In the genomic region with DNA sequence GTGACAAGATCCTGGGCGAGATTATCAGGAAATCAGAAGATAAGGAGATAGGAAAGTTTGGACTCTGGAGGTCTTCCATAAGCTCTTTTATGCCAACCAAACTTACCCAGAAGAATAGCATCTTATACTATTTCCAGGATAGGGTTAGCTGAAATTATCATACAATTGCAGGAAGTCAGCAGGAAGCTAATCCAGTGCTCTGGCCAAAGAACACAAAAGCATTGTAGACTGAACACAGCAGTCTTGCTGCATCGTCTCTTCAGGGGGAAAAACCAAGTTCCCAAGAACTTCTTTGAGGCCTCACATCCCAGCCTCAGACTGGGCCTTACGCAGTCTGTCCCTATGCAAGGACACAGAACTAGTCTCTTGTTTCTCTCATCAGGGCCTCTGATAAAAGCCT, we compare ENCODE assay signal across 14 mouse cellular contexts. TPM values are rescaled to one million over a fixed set of nuclear protein-coding genes. Genes with fewer than 3 reads are reported as not detected.
A peak's percentile ranks its signal among the peaks of the same experiment; 100 is the strongest.
DNase-seq lines count a peak whose midpoint lies in the region; ATAC-seq and TF ChIP-seq lines count a peak whose summit lies in the region.
"Had no signal": no experiment of that assay in that cellular context is flagged by ENCODE, and none has a peak within 500 bp of the region (broad histone marks: within the 10 kb centered on the region; RNA-seq: fewer than 3 reads in every experiment).

No protein-coding gene starts in this region.

- peaks cover 63% of the 10 kb centered on the region for H3K36me3 ChIP-seq in forebrain, embryonic 12.5 days (replicated peaks)
- peaks cover 11% of the 10 kb centered on the region for H3K36me3 ChIP-seq in forebrain, embryonic 11.5 days (ENCODE audit: control insufficient read depth, insufficient read depth, low read length)
- peaks cover 49% of the 10 kb centered on the region for H3K36me3 ChIP-seq in kidney, embryonic 14.5 days (ENCODE audit: control insufficient read depth, insufficient read depth, low read length)
- peaks cover 47% of the 10 kb centered on the region for H3K36me3 ChIP-seq in lung, embryonic 14.5 days (ENCODE audit: insufficient read depth)

- H3K27ac ChIP-seq in forebrain, embryonic 12.5 days, result peak overlapping the region; percentile 3; the same call in 1 of the 2 replicates
- no peak overlapping the region for H3K27ac ChIP-seq in forebrain, embryonic 11.5 days (ENCODE audit: low read depth, low read length)
- peak overlapping the region; percentile 20; the same call in 1 of the 2 replicates for H3K27ac ChIP-seq in kidney, embryonic 14.5 days (ENCODE audit: low read depth, low read length)
- peak overlapping the region; percentile 67; the same call in 1 of the 2 replicates for H3K27ac ChIP-seq in lung, embryonic 14.5 days (ENCODE audit: low read depth)
- H3K27ac ChIP-seq: hindbrain, embryonic 15.5 days; liver, embryonic 14.5 days; midbrain, embryonic 10.5 days; neural tube, embryonic 15.5 days had no signal

- no peak for DNase-seq in forebrain, embryonic 11.5 days (ENCODE audit: low spot score)
- DNase-seq in kidney, adult 9 months, result no peak
- DNase-seq in lung, embryonic 14.5 days, result peak; percentile 34
- no peak for DNase-seq in lung, postnatal 25 days (ENCODE audit: low spot score)
- peak; percentile 0 to 31 for DNase-seq in kidney, postnatal 36 days
- no peak for DNase-seq in frontal cortex, adult 2 months (ENCODE audit: extremely low spot score in 1 of 2, low spot score in 1 of 2)
- DNase-seq: cerebellum, adult 9-10 months; retina, postnatal 1 day had no signal

- 91% methylated on average over 3 of the region's 3 CpGs for WGBS in forebrain, embryonic 12.5 days
- 83% methylated on average over 3 of the region's 3 CpGs for WGBS in forebrain, embryonic 11.5 days
- WGBS in kidney, embryonic 14.5 days, result 88% methylated on average over 3 of the region's 3 CpGs
- WGBS in lung, embryonic 14.5 days, result 80% methylated on average over 3 of the region's 3 CpGs

- H3K4me2 ChIP-seq in forebrain, embryonic 12.5 days, result no peak overlapping the region
- H3K4me2 ChIP-seq in forebrain, embryonic 11.5 days (ENCODE audit: low read depth, low read length, severe bottlenecking), result no peak overlapping the region
- H3K4me2 ChIP-seq in kidney, embryonic 14.5 days (replicated peaks; ENCODE audit: low read depth, low read length), result no peak overlapping the region
- H3K4me2 ChIP-seq in lung, embryonic 14.5 days, result no peak overlapping the region
- H3K4me2 ChIP-seq: hindbrain, embryonic 15.5 days; neural tube, embryonic 15.5 days had no signal

- no peak for TF ChIP-seq CTCF in lung, embryonic 14.5 days (IDR thresholded peaks at IDR 0.05; ENCODE audit: low read depth)

- no peaks in the 10 kb centered on the region for H3K4me1 ChIP-seq in forebrain, embryonic 12.5 days
- H3K4me1 ChIP-seq in forebrain, embryonic 11.5 days (replicated peaks; ENCODE audit: control insufficient read depth, insufficient read depth, low read length), result no peaks in the 10 kb centered on the region
- no peaks in the 10 kb centered on the region for H3K4me1 ChIP-seq in kidney, embryonic 14.5 days (ENCODE audit: control insufficient read depth, insufficient read depth, low read length)
- H3K4me1 ChIP-seq in lung, embryonic 14.5 days (ENCODE audit: insufficient read depth), result no peaks in the 10 kb centered on the region
- H3K4me1 ChIP-seq: hindbrain, embryonic 15.5 days; midbrain, embryonic 10.5 days; neural tube, embryonic 15.5 days had no signal

- H3K27me3 ChIP-seq in forebrain, embryonic 12.5 days, result no peaks in the 10 kb centered on the region
- H3K27me3 ChIP-seq in forebrain, embryonic 11.5 days (ENCODE audit: control insufficient read depth, insufficient read depth, low read length), result no peaks in the 10 kb centered on the region
- no peaks in the 10 kb centered on the region for H3K27me3 ChIP-seq in kidney, embryonic 14.5 days (ENCODE audit: control insufficient read depth, insufficient read depth, low read length)
- no peaks in the 10 kb centered on the region for H3K27me3 ChIP-seq in lung, embryonic 14.5 days (ENCODE audit: insufficient read depth, low read length)
- H3K27me3 ChIP-seq: hindbrain, embryonic 15.5 days; neural tube, embryonic 15.5 days had no signal

- ATAC-seq in forebrain, embryonic 12.5 days (ENCODE audit: low FRiP score), result no peak
- no peak for ATAC-seq in forebrain, embryonic 11.5 days (replicated peaks; ENCODE audit: low FRiP score)
- ATAC-seq in kidney, embryonic 14.5 days (ENCODE audit: low FRiP score, low TSS enrichment), result no peak
- ATAC-seq in lung, embryonic 14.5 days (ENCODE audit: insufficient read depth), result no peak

- H3K4me3 ChIP-seq in forebrain, embryonic 12.5 days (replicated peaks), result no peak overlapping the region
- H3K4me3 ChIP-seq in forebrain, embryonic 11.5 days (ENCODE audit: low read depth, low read length), result no peak overlapping the region
- H3K4me3 ChIP-seq in kidney, embryonic 14.5 days (ENCODE audit: low read length), result no peak overlapping the region
- no peak overlapping the region for H3K4me3 ChIP-seq in lung, embryonic 14.5 days (ENCODE audit: low read depth, low read length)
- H3K4me3 ChIP-seq: hindbrain, embryonic 15.5 days; midbrain, embryonic 10.5 days; neural tube, embryonic 15.5 days had no signal

- H3K9ac ChIP-seq in forebrain, embryonic 12.5 days, result no peak overlapping the region
- no peak overlapping the region for H3K9ac ChIP-seq in forebrain, embryonic 11.5 days (ENCODE audit: low read length)
- H3K9ac ChIP-seq in kidney, embryonic 14.5 days (ENCODE audit: low read depth, low read length), result no peak overlapping the region
- no peak overlapping the region for H3K9ac ChIP-seq in lung, embryonic 14.5 days
- H3K9ac ChIP-seq: hindbrain, embryonic 15.5 days; liver, embryonic 14.5 days; neural tube, embryonic 15.5 days had no signal

- no peaks in the 10 kb centered on the region for H3K9me3 ChIP-seq in forebrain, embryonic 12.5 days
- no peaks in the 10 kb centered on the region for H3K9me3 ChIP-seq in forebrain, embryonic 11.5 days (ENCODE audit: control insufficient read depth, low read length)
- H3K9me3 ChIP-seq in kidney, embryonic 14.5 days (ENCODE audit: control insufficient read depth, low read length), result no peaks in the 10 kb centered on the region
- H3K9me3 ChIP-seq in lung, embryonic 14.5 days (ENCODE audit: low read depth, low read length), result no peaks in the 10 kb centered on the region
- H3K9me3 ChIP-seq: hindbrain, embryonic 15.5 days; midbrain, embryonic 10.5 days; neural tube, embryonic 15.5 days had no signal

RNA-seq across cellular contexts. Expression of a gene that starts 8.0 kb away (rescaled TPM):
- 44.6 and 48.8 TPM in 2 replicates for polyA plus RNA-seq in forebrain, embryonic 12.5 days (2016; fragmentation: Nextera tagmentation; extraction: Ambion mirVana)
- polyA plus RNA-seq in forebrain, embryonic 11.5 days (2014; fragmentation: Nextera tagmentation; extraction: Ambion mirVana), result 53.4 and 53.7 TPM in 2 replicates
- polyA plus RNA-seq in kidney, embryonic 14.5 days (2014; fragmentation: Nextera tagmentation; extraction: Ambion mirVana), result 41.4 and 50.5 TPM in 2 replicates
- 43.6 and 50.9 TPM in 2 replicates for polyA plus RNA-seq in lung, embryonic 14.5 days (2014; fragmentation: Nextera tagmentation; extraction: Ambion mirVana)
- polyA plus RNA-seq in frontal cortex, adult 2 months (2012; rRNA removed), result 86.6 and 87.9 TPM in 2 replicates

RNA-seq across cellular contexts. Expression of a gene that starts 8.0 kb away (rescaled TPM):
- 47.9 and 57.2 TPM in 2 replicates for polyA plus RNA-seq in forebrain, embryonic 12.5 days (2016; fragmentation: Nextera tagmentation; extraction: Ambion mirVana)
- polyA plus RNA-seq in forebrain, embryonic 11.5 days (2014; fragmentation: Nextera tagmentation; extraction: Ambion mirVana), result 34.6 and 34.8 TPM in 2 replicates
- 10.3 and 15.5 TPM in 2 replicates for polyA plus RNA-seq in kidney, embryonic 14.5 days (2014; fragmentation: Nextera tagmentation; extraction: Ambion mirVana)
- polyA plus RNA-seq in lung, embryonic 14.5 days (2014; fragmentation: Nextera tagmentation; extraction: Ambion mirVana), result 17.9 and 20.5 TPM in 2 replicates
- 101 and 109 TPM in 2 replicates for polyA plus RNA-seq in frontal cortex, adult 2 months (2012; rRNA removed)

RNA-seq across cellular contexts. Expression of a gene that starts 14.2 kb away (rescaled TPM):
- 92.2 and 94.1 TPM in 2 replicates for polyA plus RNA-seq in forebrain, embryonic 12.5 days (2016; fragmentation: Nextera tagmentation; extraction: Ambion mirVana)
- 108 and 117 TPM in 2 replicates for polyA plus RNA-seq in forebrain, embryonic 11.5 days (2014; fragmentation: Nextera tagmentation; extraction: Ambion mirVana)
- polyA plus RNA-seq in kidney, embryonic 14.5 days (2014; fragmentation: Nextera tagmentation; extraction: Ambion mirVana), result 73.1 and 74.6 TPM in 2 replicates
- polyA plus RNA-seq in lung, embryonic 14.5 days (2014; fragmentation: Nextera tagmentation; extraction: Ambion mirVana), result 83.6 and 84.7 TPM in 2 replicates
- polyA plus RNA-seq in frontal cortex, adult 2 months (2012; rRNA removed), result 36.9 and 41.1 TPM in 2 replicates

RNA-seq across cellular contexts. Expression of a gene that starts 14.3 kb away (rescaled TPM):
- polyA plus RNA-seq in forebrain, embryonic 12.5 days (2016; fragmentation: Nextera tagmentation; extraction: Ambion mirVana), result 17.9 and 23.4 TPM in 2 replicates
- polyA plus RNA-seq in forebrain, embryonic 11.5 days (2014; fragmentation: Nextera tagmentation; extraction: Ambion mirVana), result 22.3 and 27.0 TPM in 2 replicates
- 11.1 and 18.8 TPM in 2 replicates for polyA plus RNA-seq in kidney, embryonic 14.5 days (2014; fragmentation: Nextera tagmentation; extraction: Ambion mirVana)
- polyA plus RNA-seq in lung, embryonic 14.5 days (2014; fragmentation: Nextera tagmentation; extraction: Ambion mirVana), result 17.1 and 18.4 TPM in 2 replicates
- 19.6 and 22.3 TPM in 2 replicates for polyA plus RNA-seq in frontal cortex, adult 2 months (2012; rRNA removed)

RNA-seq across cellular contexts. Expression of a gene that starts 20.4 kb away (rescaled TPM):
- 0.51 and 0.61 TPM in 2 replicates for polyA plus RNA-seq in forebrain, embryonic 12.5 days (2016; fragmentation: Nextera tagmentation; extraction: Ambion mirVana)
- polyA plus RNA-seq in forebrain, embryonic 11.5 days (2014; fragmentation: Nextera tagmentation; extraction: Ambion mirVana), result 0.45 and 0.60 TPM in 2 replicates
- 0.14 and 0.38 TPM in 2 replicates for polyA plus RNA-seq in kidney, embryonic 14.5 days (2014; fragmentation: Nextera tagmentation; extraction: Ambion mirVana)
- 0.16 and 0.22 TPM in 2 replicates for polyA plus RNA-seq in lung, embryonic 14.5 days (2014; fragmentation: Nextera tagmentation; extraction: Ambion mirVana)
- 0.36 and 0.38 TPM in 2 replicates for polyA plus RNA-seq in frontal cortex, adult 2 months (2012; rRNA removed)

Comparison
In these comparisons a context has a peak if more than half of its experiments do, and no peak if none do; other contexts are left out.
1. DNase-seq: peak in lung, embryonic 14.5 days (single experiment) and kidney, postnatal 36 days (2 of 2); none in forebrain, embryonic 11.5 days (single experiment), kidney, adult 9 months (single experiment), lung, postnatal 25 days (single experiment) and frontal cortex, adult 2 months (0 of 2).